Mouse (Mus musculus) CH12.LX (cell line): Measurements from ENCODE around the gene Cuedc1. TPM values are rescaled to one million over a fixed set of nuclear protein-coding genes. Genes with fewer than 3 reads are reported as not detected.

Experiments used
- DNase-seq: peaks from one replicate; pipeline ENCODE4 v3.0.0-alpha.2; 2013; ENCODE audit errors: extremely low read depth
- H3K27ac ChIP-seq: 2 replicates; pipeline ENCODE4 v1.5.1; 2012; ENCODE audit warnings: low read depth, mild to moderate bottlenecking, control low read depth, moderate library complexity; ENCODE audit not compliant: insufficient read depth
- H3K27me3 ChIP-seq: replicated peaks from 2 replicates; pipeline ENCODE3; 2012; ENCODE audit warnings: inconsistent platforms
- H3K36me3 ChIP-seq, 2 experiments: replicated peaks in 1 of 2; 2 replicates each; pipeline versions ENCODE3 to v1.6.1; 2012; ENCODE audit warnings: inconsistent platforms in 1 of 2, low read length in 1 of 2, mild to moderate bottlenecking in 1 of 2, mixed read lengths in 1 of 2, moderate library complexity in 1 of 2; ENCODE audit not compliant: control insufficient read depth in 1 of 2, insufficient read depth in 1 of 2
- H3K4me1 ChIP-seq, 2 experiments: 2 replicates each; pipeline ENCODE4 v1.6.1; 2012; ENCODE audit warnings: inconsistent platforms in 1 of 2, moderate library complexity in 1 of 2; ENCODE audit not compliant: insufficient read depth in 2 of 2, control insufficient read depth in 1 of 2
- H3K4me2 ChIP-seq: 2 replicates; pipeline ENCODE4 v1.6.1; 2012; ENCODE audit warnings: low read depth, mild to moderate bottlenecking, control low read depth; ENCODE audit not compliant: poor library complexity, insufficient read depth, severe bottlenecking
- H3K4me3 ChIP-seq, 3 experiments: fragments of 150-350 bp in 1 of 3; sonication (generic) in 1 of 3; replicated peaks in 1 of 3; 2 replicates each; pipeline versions ENCODE3 to v1.5.1; 2011 to 2012; ENCODE audit warnings: low read depth in 2 of 3, low read length in 2 of 3, mild to moderate bottlenecking in 2 of 3, moderate library complexity in 2 of 3, control low read depth in 1 of 3, improper control_type of control experiment in 1 of 3, inconsistent platforms in 1 of 3, mixed read lengths in 1 of 3; ENCODE audit not compliant: poor library complexity in 1 of 3
- H3K79me2 ChIP-seq: replicated peaks from 2 replicates; pipeline ENCODE4 v1.6.1; 2012; ENCODE audit warnings: mild to moderate bottlenecking, moderate library complexity; ENCODE audit not compliant: control insufficient read depth, poor library complexity, insufficient read depth, severe bottlenecking; ENCODE audit errors: extremely low read depth
- H3K9ac ChIP-seq: 2 replicates; pipeline ENCODE4 v1.6.1; 2012; ENCODE audit warnings: low read depth, mild to moderate bottlenecking, control low read depth, moderate library complexity; ENCODE audit not compliant: insufficient read depth
- H3K9me3 ChIP-seq: replicated peaks from 2 replicates; pipeline ENCODE3; 2012; ENCODE audit warnings: low read length, inconsistent platforms, mixed read lengths
- BHLHE40 ChIP-seq: IDR thresholded peaks from 2 replicates; pipeline ENCODE4 v1.6.1; 2011; ENCODE audit warnings: mild to moderate bottlenecking, low read depth, low read length, improper control_type of control experiment
- CHD1 ChIP-seq: IDR thresholded peaks from 2 replicates; pipeline ENCODE4 v1.6.1; 2012; ENCODE audit warnings: low read depth, low read length, improper control_type of control experiment, inconsistent platforms
- CHD2 ChIP-seq: IDR thresholded peaks from 2 replicates; pipeline ENCODE4 v1.6.1; 2011; ENCODE audit warnings: low read length, improper control_type of control experiment
- CTCF ChIP-seq, 2 experiments: IDR thresholded peaks in 1 of 2; conservative IDR thresholded peaks in 1 of 2; 2 replicates each; pipeline ENCODE4 v1.5.1; 2011 to 2012; ENCODE audit warnings: low read depth in 2 of 2, low read length in 2 of 2, improper control_type of control experiment in 1 of 2, inconsistent platforms in 1 of 2, mild to moderate bottlenecking in 1 of 2, moderate library complexity in 1 of 2
- EP300 ChIP-seq: IDR thresholded peaks from 2 replicates; pipeline ENCODE4 v1.6.1; 2011; ENCODE audit warnings: low read length, improper control_type of control experiment
- ETS1 ChIP-seq: conservative IDR thresholded peaks from 2 replicates; pipeline ENCODE4 v1.6.1; 2012; ENCODE audit warnings: low read depth, mild to moderate bottlenecking, inconsistent platforms, low read length, improper control_type of control experiment, moderate library complexity
- GABPA ChIP-seq: IDR thresholded peaks from 2 replicates; pipeline ENCODE4 v1.6.1; 2012; ENCODE audit warnings: low read depth, low read length, improper control_type of control experiment, inconsistent platforms; ENCODE audit not compliant: insufficient replicate concordance
- IRF4 ChIP-seq: IDR thresholded peaks from 2 replicates; pipeline ENCODE4 v1.6.1; 2014; ENCODE audit warnings: low read depth, mild to moderate bottlenecking, inconsistent platforms, low read length, improper control_type of control experiment
- JUN ChIP-seq: IDR thresholded peaks from 2 replicates; pipeline ENCODE4 v1.6.1; 2011; ENCODE audit warnings: low read depth, mild to moderate bottlenecking, low read length, improper control_type of control experiment, moderate library complexity; ENCODE audit not compliant: insufficient read depth
- JUND ChIP-seq: conservative IDR thresholded peaks from 2 replicates; pipeline ENCODE4 v1.6.1; 2011; ENCODE audit warnings: low read depth, low read length, improper control_type of control experiment
- MAFK ChIP-seq: IDR thresholded peaks from 2 replicates; pipeline ENCODE4 v1.6.1; 2011; ENCODE audit warnings: low read length, improper control_type of control experiment; ENCODE audit not compliant: insufficient replicate concordance
- MAZ ChIP-seq: IDR thresholded peaks from 2 replicates; pipeline ENCODE4 v1.6.1; 2012; ENCODE audit warnings: low read depth, mild to moderate bottlenecking, inconsistent platforms, low read length, improper control_type of control experiment, moderate library complexity
- MEF2A ChIP-seq: IDR thresholded peaks from 2 replicates; pipeline ENCODE4 v1.6.1; 2014; ENCODE audit warnings: low read depth, mild to moderate bottlenecking, inconsistent platforms, low read length, improper control_type of control experiment, borderline replicate concordance
- MXI1 ChIP-seq: IDR thresholded peaks from 2 replicates; pipeline ENCODE4 v1.6.1; 2011; ENCODE audit warnings: mild to moderate bottlenecking, low read depth, low read length, improper control_type of control experiment
- MYC ChIP-seq: IDR thresholded peaks from 2 replicates; pipeline ENCODE4 v1.6.1; 2011; ENCODE audit warnings: low read depth, mild to moderate bottlenecking, improper control_type of control experiment, low read length
- POLR2A ChIP-seq: IDR thresholded peaks from 2 replicates; pipeline ENCODE4 v1.6.1; 2011; ENCODE audit warnings: low read depth, mild to moderate bottlenecking, improper control_type of control experiment, low read length
- RAD21 ChIP-seq: IDR thresholded peaks from 2 replicates; pipeline ENCODE4 v1.6.1; 2011; ENCODE audit warnings: low read depth, mild to moderate bottlenecking, low read length, improper control_type of control experiment, moderate library complexity
- RCOR1 ChIP-seq: conservative IDR thresholded peaks from 2 replicates; pipeline ENCODE4 v1.6.1; 2012; ENCODE audit warnings: low read depth, mild to moderate bottlenecking, inconsistent platforms, low read length, improper control_type of control experiment
- SIN3A ChIP-seq: IDR thresholded peaks from 2 replicates; pipeline ENCODE4 v1.6.1; 2012; ENCODE audit warnings: low read length, improper control_type of control experiment, inconsistent platforms
- USF1 ChIP-seq: IDR thresholded peaks from 2 replicates; pipeline ENCODE4 v1.6.1; 2014; ENCODE audit warnings: low read depth, mild to moderate bottlenecking, inconsistent platforms, low read length, improper control_type of control experiment
- USF2 ChIP-seq: conservative IDR thresholded peaks from 2 replicates; pipeline ENCODE4 v1.6.1; 2011; ENCODE audit warnings: low read depth, low read length, improper control_type of control experiment
- ZC3H11A ChIP-seq: IDR thresholded peaks from 2 replicates; pipeline ENCODE4 v1.6.1; 2012; ENCODE audit warnings: low read depth, mild to moderate bottlenecking, inconsistent platforms, low read length, improper control_type of control experiment
- ZKSCAN1 ChIP-seq: IDR thresholded peaks from 2 replicates; pipeline ENCODE4 v1.6.1; 2012; ENCODE audit warnings: low read depth, inconsistent platforms, low read length, improper control_type of control experiment, borderline replicate concordance
- ZMIZ1 ChIP-seq: IDR thresholded peaks from 2 replicates; pipeline ENCODE4 v1.6.1; 2012; ENCODE audit warnings: low read depth, mild to moderate bottlenecking, inconsistent platforms, low read length, improper control_type of control experiment
- ZNF384 ChIP-seq: IDR thresholded peaks from 2 replicates; pipeline ENCODE4 v1.6.1; 2012; ENCODE audit warnings: low read depth, low read length, improper control_type of control experiment, inconsistent platforms
- dilution Hi-C: fragments of 300-500 bp; cut with MboI; formaldehyde crosslinking; loops from 2 replicates; pipeline ENCODE4 v1.14.3; 2020; ENCODE audit warnings: low sequenced_read_pairs; ENCODE audit not compliant: extremely low pct_unique_long_range_greater_than_20kb, extremely low pct_ligation_motif_present
- in situ Hi-C: fragments of 300-500 bp; cut with MboI; formaldehyde crosslinking; loops from 3 replicates; pipeline ENCODE4 v1.14.3; 2019; ENCODE audit warnings: low sequenced_read_pairs, low pct_ligation_motif_present, low pct_unique_long_range_greater_than_20kb, mixed read lengths
- polyA plus RNA-seq: library from polyadenylated mRNA; unstranded; fragments of >175 nt; gene quantifications from 2 replicates; pipeline ENCODE4 v1.2.1, GENCODE M21; 2012; ENCODE audit warnings: low read depth; ENCODE audit not compliant: insufficient read length
- total RNA-seq, 2 experiments: library from RNA; depleted of rRNA; stranded (reverse); fragments of 300-350 nt in 1 of 2; fragments of >200 nt in 1 of 2; gene quantifications; 2 replicates each; pipeline ENCODE4 v1.2.3; 2012 to 2014

Cuedc1 gene
- total and polyA plus RNA-seq, 3 experiments = 0.20 to 0.51 (median 0.47) TPM

DNA sequence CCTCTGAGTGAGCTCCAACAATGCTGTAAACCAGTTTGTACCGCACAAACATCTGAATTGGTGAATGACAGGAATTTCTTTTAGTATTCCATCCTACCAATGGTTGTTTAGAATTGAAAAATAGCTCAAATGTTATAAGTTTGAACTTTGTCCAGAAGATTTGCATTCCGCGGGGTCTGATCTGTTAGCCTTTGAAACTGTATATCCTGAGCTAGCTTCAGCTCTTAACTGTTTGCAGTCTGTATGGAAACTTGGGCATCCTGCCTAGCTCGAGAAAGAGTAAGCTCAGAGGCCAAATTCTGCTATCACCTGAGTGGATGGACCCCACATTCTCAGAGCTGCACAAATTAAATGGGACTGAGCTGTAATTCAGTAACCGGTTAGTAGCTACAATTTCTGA is 26.7 kb upstream of the Cuedc1 start:
- TF ChIP-seq MAZ = no peak
- TF ChIP-seq USF2 = no peak
- TF ChIP-seq CHD1 = no peak
- TF ChIP-seq ZMIZ1 = no peak
- no peak for TF ChIP-seq ZKSCAN1
- no peak for TF ChIP-seq MEF2A
- no peak for TF ChIP-seq RAD21
- no peak for TF ChIP-seq EP300
- no peak for TF ChIP-seq BHLHE40
- no peak for TF ChIP-seq CTCF (conservative IDR thresholded peaks at IDR 0.05 in 1 of 2, IDR thresholded peaks at IDR 0.05 in 1 of 2; ENCODE audit: low read depth in 2 of 2, low read length in 2 of 2)
- TF ChIP-seq ETS1 = no peak
- TF ChIP-seq SIN3A = no peak
- no peak for TF ChIP-seq JUND
- Histone ChIP-seq H3K4me3 (no peak overlapping the region), H3K9ac (no peak overlapping the region), H3K27ac (no peak overlapping the region), H3K36me3 (peaks cover 17 to 29% of the 10 kb centered on the region in 2 experiments), H3K4me2 (peak overlapping the region; percentile 86; the same call in 1 of the 2 replicates), H3K79me2 (peaks cover 47% of the 10 kb centered on the region), H3K27me3 (no peaks in the 10 kb centered on the region), H3K4me1 (peaks cover 4 to 38% of the 10 kb centered on the region in 2 experiments; a peak in 3 of 4 replicates), H3K9me3 (no peaks in the 10 kb centered on the region)
- in situ Hi-C loops (no loop called here), dilution Hi-C loops (loop anchor here (25.0 kb wide), 1 partner anchor 116 kb away; no protein-coding TSS in a partner anchor)
- no peak for DNase-seq

DNA sequence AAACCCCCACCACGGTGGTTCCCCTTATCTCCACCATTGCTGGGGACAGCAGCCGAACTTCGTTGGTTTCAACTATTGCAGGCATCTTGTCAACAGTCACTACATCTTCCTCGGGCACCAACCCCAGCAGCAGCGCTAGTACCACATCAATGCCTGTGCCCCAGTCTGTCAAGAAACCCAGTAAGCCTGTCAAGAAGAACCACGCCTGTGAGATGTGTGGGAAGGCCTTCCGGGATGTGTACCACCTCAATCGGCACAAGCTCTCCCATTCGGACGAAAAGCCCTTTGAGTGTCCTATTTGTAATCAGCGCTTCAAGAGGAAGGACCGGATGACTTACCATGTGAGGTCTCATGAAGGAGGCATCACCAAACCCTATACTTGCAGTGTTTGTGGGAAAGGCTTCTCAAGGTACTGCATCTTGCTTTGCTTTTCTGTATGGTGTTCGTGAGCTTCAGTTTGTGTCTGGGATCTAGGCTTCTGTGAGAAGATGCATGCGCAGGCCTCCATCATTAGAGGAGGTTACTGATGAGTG is 24.4 kb upstream of the Cuedc1 start:
- Histone ChIP-seq H3K27ac (no peak overlapping the region), H3K9me3 (no peaks in the 10 kb centered on the region), H3K79me2 (peaks cover 47% of the 10 kb centered on the region)
- TF ChIP-seq JUND (no peak), USF1 (no peak), MAFK (no peak), RCOR1 (no peak), ZC3H11A (no peak), ETS1 (no peak), CTCF (conservative IDR thresholded peaks at IDR 0.05 in 1 of 2, IDR thresholded peaks at IDR 0.05 in 1 of 2; ENCODE audit: low read depth in 2 of 2, low read length in 2 of 2) (no peak), JUN (no peak), ZNF384 (no peak), CHD1 (no peak), IRF4 (no peak), MYC (no peak), MEF2A (no peak), GABPA (no peak), POLR2A (no peak), CHD2 (no peak), MXI1 (no peak)
- TF ChIP-seq, all 38 proteins: peak for 0
- Histone ChIP-seq H3K9ac (no peak overlapping the region), H3K4me3 (no peak overlapping the region), H3K4me1 (peaks cover 4 to 32% of the 10 kb centered on the region in 2 experiments; a peak in 3 of 4 replicates), H3K27me3 (no peaks in the 10 kb centered on the region), H3K36me3 (peaks cover 35 to 47% of the 10 kb centered on the region in 2 experiments), H3K4me2 (no peak overlapping the region)
- in situ Hi-C loops (no loop called here), dilution Hi-C loops (loop anchor here (25.0 kb wide), 1 partner anchor 114 kb away; no protein-coding TSS in a partner anchor)
- DNase-seq = no peak
